In genomic region chr17:88063980-88064346, GRCm38 (mm10) we compare ENCODE assay signal across 8 mouse cellular contexts. TPM values are rescaled to one million over a fixed set of nuclear protein-coding genes. Genes with fewer than 3 reads are reported as not detected.
DNase-seq lines count a peak whose midpoint lies in the region; ATAC-seq and TF ChIP-seq lines count a peak whose summit lies in the region.

No protein-coding gene starts in this region.

- H3K9ac ChIP-seq in heart, embryonic 14.5 days (ENCODE audit: low read length) = peak overlapping the region; percentile 100
- H3K9ac ChIP-seq in kidney, postnatal 0 days (ENCODE audit: low read depth, low read length) = peak overlapping the region; percentile 100
- peak overlapping the region; percentile 100 for H3K9ac ChIP-seq in liver, embryonic 12.5 days
- H3K9ac ChIP-seq in stomach, embryonic 15.5 days = peak overlapping the region; percentile 97

- H3K27ac ChIP-seq in forebrain, embryonic 10.5 days = peak overlapping the region; percentile 100
- H3K27ac ChIP-seq in heart, embryonic 14.5 days (replicated peaks in 1 of 2; ENCODE audit: control insufficient read depth in 1 of 2, insufficient read depth in 1 of 2, low read depth in 2 of 2, low read length in 2 of 2) = peak overlapping the region; percentile 82 to 100
- H3K27ac ChIP-seq in kidney, postnatal 0 days = peak overlapping the region; percentile 100
- H3K27ac ChIP-seq in liver, embryonic 12.5 days = peak overlapping the region; percentile 99
- H3K27ac ChIP-seq in stomach, embryonic 15.5 days = peak overlapping the region; percentile 100

- peak overlapping the region; percentile 97 for H3K4me3 ChIP-seq in forebrain, embryonic 10.5 days
- peak overlapping the region; percentile 98 to 99 for H3K4me3 ChIP-seq in heart, embryonic 14.5 days (ENCODE audit: control insufficient read depth in 1 of 2, insufficient read depth in 1 of 2, low read depth in 1 of 2, low read length in 2 of 2)
- peak overlapping the region; percentile 100 for H3K4me3 ChIP-seq in kidney, postnatal 0 days (replicated peaks; ENCODE audit: low read depth, low read length)
- H3K4me3 ChIP-seq in liver, embryonic 12.5 days = peak overlapping the region; percentile 94
- H3K4me3 ChIP-seq in stomach, embryonic 15.5 days (replicated peaks) = peak overlapping the region; percentile 78

- peak; percentile 18 for ATAC-seq in CD4-positive, CD25-positive, alpha-beta regulatory T cell, adult 4 months
- ATAC-seq in heart, embryonic 14.5 days (ENCODE audit: insufficient number of reproducible peaks, insufficient read depth, low FRiP score, low read depth) = no peak
- ATAC-seq in kidney, postnatal 0 days (replicated peaks; ENCODE audit: low FRiP score, low read depth) = no peak
- ATAC-seq in liver, embryonic 12.5 days = no peak
- no peak for ATAC-seq in stomach, embryonic 15.5 days (ENCODE audit: insufficient read depth, low FRiP score, low read depth)

- DNase-seq in brain, embryonic 18.5 days (ENCODE audit: low read depth, low spot score) = peak; percentile 32
- peak; percentile 57 for DNase-seq in forebrain, embryonic 10.5 days (ENCODE audit: extremely low spot score, low spot score)
- DNase-seq in kidney, postnatal 0 days (ENCODE audit: low spot score) = peak; percentile 72
- peak; percentile 71 for DNase-seq in neural tube, embryonic 10.5 days (ENCODE audit: extremely low spot score, low spot score)

- no peak for TF ChIP-seq CTCF in kidney, postnatal 0 days (IDR thresholded peaks at IDR 0.05; ENCODE audit: low read depth)

- no peaks in the 10 kb centered on the region for H3K9me3 ChIP-seq in forebrain, embryonic 10.5 days
- no peaks in the 10 kb centered on the region for H3K9me3 ChIP-seq in heart, embryonic 14.5 days (ENCODE audit: control insufficient read depth, low read length)
- no peaks in the 10 kb centered on the region for H3K9me3 ChIP-seq in kidney, postnatal 0 days (replicated peaks; ENCODE audit: low read length)
- H3K9me3 ChIP-seq in liver, embryonic 12.5 days (replicated peaks) = 0 out of 2 replicates have a peak, but pooled peaks cover 5% of the 10 kb centered on the region
- H3K9me3 ChIP-seq in stomach, embryonic 15.5 days = no peaks in the 10 kb centered on the region

- peaks cover 6% of the 10 kb centered on the region for H3K36me3 ChIP-seq in forebrain, embryonic 10.5 days (replicated peaks)
- H3K36me3 ChIP-seq in heart, embryonic 14.5 days (ENCODE audit: control insufficient read depth, insufficient read depth, low read length) = no peaks in the 10 kb centered on the region
- H3K36me3 ChIP-seq in kidney, postnatal 0 days (ENCODE audit: insufficient read depth, low read length) = no peaks in the 10 kb centered on the region
- no peaks in the 10 kb centered on the region for H3K36me3 ChIP-seq in liver, embryonic 12.5 days
- no peaks in the 10 kb centered on the region for H3K36me3 ChIP-seq in stomach, embryonic 15.5 days

- peaks cover 24% of the 10 kb centered on the region for H3K4me1 ChIP-seq in forebrain, embryonic 10.5 days
- H3K4me1 ChIP-seq in heart, embryonic 14.5 days (ENCODE audit: control insufficient read depth in 2 of 2, insufficient read depth in 2 of 2, low read length in 2 of 2) = peaks cover 0 to 17% of the 10 kb centered on the region in 2 experiments; a peak in 2 of 4 replicates
- no peaks in the 10 kb centered on the region for H3K4me1 ChIP-seq in kidney, postnatal 0 days (replicated peaks; ENCODE audit: insufficient read depth, low read length)
- H3K4me1 ChIP-seq in liver, embryonic 12.5 days = peaks cover 40% of the 10 kb centered on the region
- H3K4me1 ChIP-seq in stomach, embryonic 15.5 days = peaks cover 6% of the 10 kb centered on the region; the same call in 1 of the 2 replicates

- WGBS in forebrain, embryonic 10.5 days = under 1% methylated on average over 23 of the region's 23 CpGs
- under 1% methylated on average over 23 of the region's 23 CpGs for WGBS in heart, embryonic 14.5 days
- under 1% methylated on average over 23 of the region's 23 CpGs for WGBS in kidney, postnatal 0 days
- WGBS in liver, embryonic 12.5 days (ENCODE audit: insufficient replicate concordance) = under 1% methylated on average over 23 of the region's 23 CpGs
- under 1% methylated on average over 23 of the region's 23 CpGs for WGBS in stomach, embryonic 15.5 days

- no peaks in the 10 kb centered on the region for H3K27me3 ChIP-seq in forebrain, embryonic 10.5 days (ENCODE audit: poor library complexity, severe bottlenecking)
- H3K27me3 ChIP-seq in heart, embryonic 14.5 days (ENCODE audit: control insufficient read depth, insufficient read depth, low read length) = no peaks in the 10 kb centered on the region
- no peaks in the 10 kb centered on the region for H3K27me3 ChIP-seq in kidney, postnatal 0 days (ENCODE audit: insufficient read depth, low read length)
- H3K27me3 ChIP-seq in liver, embryonic 12.5 days (replicated peaks) = no peaks in the 10 kb centered on the region
- H3K27me3 ChIP-seq in stomach, embryonic 15.5 days (replicated peaks) = no peaks in the 10 kb centered on the region

- H3K4me2 ChIP-seq in heart, embryonic 14.5 days (ENCODE audit: low read length) = peak overlapping the region; percentile 75
- peak overlapping the region; percentile 71 for H3K4me2 ChIP-seq in kidney, postnatal 0 days (ENCODE audit: low read length)
- H3K4me2 ChIP-seq in liver, embryonic 12.5 days = peak overlapping the region; percentile 86
- H3K4me2 ChIP-seq in stomach, embryonic 15.5 days = peak overlapping the region; percentile 68

RNA-seq across cellular contexts. Expression of gene Fbxo11, which starts 1.1 kb away (rescaled TPM):
- 10 to 100 TPM; 19.2 to 31.1 TPM for polyA plus RNA-seq in CD4-positive, CD25-positive, alpha-beta regulatory T cell, adult 4 months (2017; shearing (Covaris generic))
- 15.3 and 15.4 TPM in 2 replicates for polyA plus RNA-seq in forebrain, embryonic 10.5 days (2016; fragmentation: Nextera tagmentation; extraction: Ambion mirVana)
- 15.9 and 20.7 TPM in 2 replicates for polyA plus RNA-seq in heart, embryonic 14.5 days (2014; fragmentation: Nextera tagmentation; extraction: Ambion mirVana)
- 15.3 and 16.2 TPM in 2 replicates for polyA plus RNA-seq in kidney, postnatal 0 days (2015; fragmentation: Nextera tagmentation; extraction: Ambion mirVana)
- polyA plus RNA-seq in liver, embryonic 12.5 days (2016; fragmentation: Nextera tagmentation; extraction: Ambion mirVana) = 6.2 and 7.0 TPM in 2 replicates
- 15.2 and 16.3 TPM in 2 replicates for polyA plus RNA-seq in stomach, embryonic 15.5 days (2015; fragmentation: Nextera tagmentation; extraction: Ambion mirVana)
